Mouse (Mus musculus) ovary, postnatal 10 days (tissue): ENCODE results near the gene Tmem60.

ENCODE experiments used
- DNase-seq: peaks from one replicate; pipeline ENCODE4 v3.0.0; 2022; ENCODE audit warnings: low spot score

Tmem60 gene

GRCm38 (mm10) chr5:20911741-20912140 is 29.8 kb downstream of the Tmem60 start:
- DNase-seq: no peak

DNA sequence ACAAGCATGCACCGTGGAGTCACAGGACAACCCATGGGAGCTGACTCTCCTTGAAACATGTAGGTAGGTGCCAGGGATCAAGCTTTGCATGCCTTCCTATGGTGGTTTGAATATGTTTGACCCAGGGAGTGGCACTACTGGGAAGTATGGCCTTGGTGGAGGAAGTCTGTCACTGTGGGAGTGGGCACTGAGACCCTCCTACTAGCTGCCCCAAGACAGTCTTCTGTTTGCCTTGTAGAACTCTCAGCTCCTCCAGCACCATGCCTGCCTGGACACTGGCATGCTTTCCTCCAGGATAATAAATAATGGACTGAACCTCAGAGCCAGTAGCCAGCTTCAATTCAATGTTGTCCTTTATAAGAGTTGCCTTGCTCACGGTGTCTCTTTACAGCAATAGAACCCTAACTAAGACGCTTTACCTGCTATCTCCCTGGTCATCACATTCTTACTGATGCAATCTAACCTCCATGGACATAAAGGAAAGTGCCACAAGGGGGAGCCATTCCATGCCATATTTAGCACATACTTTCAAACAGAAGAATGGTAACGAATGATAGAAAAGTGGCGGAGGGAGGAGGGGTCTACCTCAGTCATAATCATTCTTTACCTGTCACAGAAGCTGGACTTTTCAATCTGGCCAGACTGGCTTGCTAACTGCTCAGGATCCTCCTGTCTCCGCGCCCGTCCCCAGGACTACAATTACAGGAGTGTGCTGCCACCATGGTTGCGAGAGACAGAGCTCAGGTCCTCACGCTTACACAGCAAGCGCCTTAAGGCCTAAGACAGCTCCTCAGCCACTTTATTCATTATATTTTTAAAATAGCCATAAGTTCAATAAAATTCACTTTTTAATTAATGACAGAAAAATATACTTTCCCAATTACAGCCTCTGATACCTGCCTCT is 31.6 kb downstream of the Tmem60 start:
- DNase-seq: no peak

GRCm38 (mm10) chr5:20918967-20919366 is 37.0 kb downstream of the Tmem60 start:
- DNase-seq: no peak

DNA sequence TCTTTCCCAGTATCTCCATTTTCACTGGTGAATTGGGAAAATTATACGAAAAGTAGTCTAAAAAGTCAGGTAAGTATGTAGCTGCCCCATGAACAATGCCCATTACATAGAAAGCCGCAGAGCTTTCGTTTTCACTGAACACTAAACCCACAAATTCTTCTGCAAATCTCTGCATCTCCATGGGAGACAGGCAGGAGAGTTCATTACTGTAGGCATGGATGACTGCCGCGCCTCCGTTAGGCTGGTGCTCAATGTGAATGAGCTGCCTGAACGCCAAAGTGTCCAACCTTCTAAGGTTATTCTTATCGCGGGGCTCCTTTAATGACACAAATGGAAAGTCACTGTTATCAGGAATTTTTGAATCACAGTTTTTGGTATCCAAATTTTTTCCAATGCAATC is 37.6 kb downstream of the Tmem60 start:
- DNase-seq: no peak

- DNase-seq: no peak
These were observed 42.6 kb downstream of the Tmem60 start for GRCm38 (mm10) chr5:20924608-20925007.

DNA sequence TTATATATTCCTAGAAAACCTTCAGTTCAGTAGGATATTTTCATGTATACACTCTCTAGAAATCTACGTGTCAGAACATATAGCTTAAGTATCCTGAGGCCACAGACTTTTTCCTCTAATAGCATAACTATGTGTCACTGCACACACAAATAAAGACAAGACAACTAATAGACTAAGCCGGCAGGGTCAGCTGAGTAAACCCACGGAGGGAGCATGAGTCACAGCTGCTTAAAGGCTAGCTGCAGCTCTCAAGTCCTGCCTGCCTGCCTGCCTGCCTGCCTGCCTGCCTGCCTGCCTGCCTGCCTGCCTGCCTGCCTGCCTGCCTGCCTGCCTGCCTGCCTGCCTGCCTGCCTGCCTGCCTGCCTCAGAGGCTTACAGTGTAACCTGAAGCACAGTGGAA is 43.5 kb downstream of the Tmem60 start:
- DNase-seq: no peak

DNA sequence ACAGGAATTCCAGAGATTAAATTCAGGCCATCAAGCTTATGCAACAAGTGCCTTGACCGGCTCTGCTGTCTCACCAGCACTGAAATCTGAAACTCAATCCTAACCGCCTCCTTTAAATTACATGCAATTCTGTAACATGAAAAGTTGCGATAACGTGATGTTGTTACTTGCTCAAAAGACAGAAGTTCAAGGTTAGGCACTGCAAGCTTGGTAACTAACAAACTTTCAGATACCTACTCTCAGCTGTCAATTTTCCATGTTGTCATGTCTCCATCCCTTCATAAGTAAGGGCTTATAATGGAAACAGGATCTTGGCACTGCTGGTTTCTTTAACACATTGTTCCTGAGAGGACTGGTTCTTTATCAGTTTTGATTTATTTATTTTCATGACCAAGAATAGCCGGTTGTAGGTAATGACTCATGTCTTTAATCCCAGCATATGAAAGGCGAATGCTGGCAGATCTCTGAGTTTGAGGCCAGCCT is 47.7 kb downstream of the Tmem60 start:
- DNase-seq: no peak

DNA sequence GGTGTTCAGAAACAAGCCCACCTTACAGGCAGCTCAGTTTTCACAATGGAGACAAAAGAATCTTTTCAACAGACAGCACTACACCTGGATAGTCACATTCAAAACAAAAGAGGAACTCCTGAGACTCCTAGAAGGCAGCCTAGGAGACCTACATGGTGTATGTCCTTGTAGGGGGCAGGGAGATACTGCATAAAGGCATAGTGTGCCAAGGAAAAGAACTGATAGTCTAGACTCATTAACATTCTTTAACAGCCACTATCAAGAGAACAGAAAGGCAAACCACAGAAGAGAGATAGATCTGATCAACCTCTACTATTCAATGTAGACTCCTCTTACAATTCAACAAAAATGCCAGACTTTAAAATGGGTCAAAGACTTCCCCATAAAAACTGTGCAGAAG is 48.4 kb downstream of the Tmem60 start:
- no peak for DNase-seq

GRCm38 (mm10) chr5:20931300-20931699 is 49.3 kb downstream of the Tmem60 start:
- no peak for DNase-seq

DNA sequence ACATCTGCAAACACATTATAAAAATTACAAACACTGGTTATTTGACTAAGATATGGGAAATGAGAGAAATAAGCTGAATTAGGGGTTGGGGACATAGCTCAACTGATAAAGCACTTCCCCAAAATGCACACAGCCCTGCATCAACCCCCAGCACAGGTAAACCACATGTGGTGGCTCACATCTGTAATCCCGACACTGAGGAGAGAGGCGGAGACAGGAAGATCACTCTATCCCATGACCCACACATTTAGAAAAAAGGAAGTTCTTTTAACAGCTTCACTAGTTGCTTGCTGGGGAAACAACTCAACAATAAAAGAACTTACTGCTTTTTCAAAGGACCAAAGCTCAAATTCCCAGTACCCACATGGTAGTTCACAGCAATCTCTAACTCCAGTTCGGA is 50.6 kb downstream of the Tmem60 start:
- no peak for DNase-seq

- DNase-seq: no peak
These were observed 53.9 kb downstream of the Tmem60 start for GRCm38 (mm10) chr5:20935934-20936333.
